Mouse (Mus musculus): Measurements from ENCODE around the gene Mpzl3. TPM values are rescaled to one million over a fixed set of nuclear protein-coding genes. Genes with fewer than 3 reads are reported as not detected.
A peak's percentile ranks its signal among the peaks of the same experiment; 100 is the strongest.

Mpzl3 gene
- polyA plus RNA-seq, 1 experiment from 2014 or later = 2.2 TPM

DNA sequence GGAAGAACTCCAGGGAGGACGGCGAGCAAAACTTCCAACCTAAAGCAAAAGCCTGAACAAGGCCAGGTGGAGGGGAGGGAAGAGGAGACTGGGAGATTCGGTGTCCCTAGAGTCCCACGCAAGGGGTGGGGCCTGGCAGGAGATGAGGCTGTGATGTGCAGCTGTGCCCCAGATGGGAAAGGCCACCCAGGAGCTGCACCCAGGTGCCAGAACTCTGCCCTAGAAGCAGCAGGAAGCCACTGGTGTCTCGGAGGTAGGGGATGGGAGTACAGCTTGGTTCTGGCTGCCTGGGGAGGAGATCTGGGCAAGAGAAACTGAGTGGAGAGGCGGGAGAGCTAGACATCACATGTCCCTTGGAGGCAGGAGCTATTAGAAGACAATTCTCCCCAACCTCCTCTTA lies 66.0 kb downstream of the Mpzl3 start:
- no peak for ATAC-seq (ENCODE audit: low read depth)
- H3K4me1 ChIP-seq (replicated peaks; ENCODE audit: control insufficient read depth, insufficient read depth, low read length) = peaks cover 6% of the 10 kb centered on the region; the same call in 1 of the 2 replicates

GRCm38 (mm10) chr9:45121769-45122168 lies 66.8 kb downstream of the Mpzl3 start:
- Histone ChIP-seq H3K36me3 (ENCODE audit: control insufficient read depth, insufficient read depth, low read length) (no peaks in the 10 kb centered on the region), H3K4me3 (ENCODE audit: low read length) (peak overlapping the region; percentile 18), H3K4me2 (ENCODE audit: low read depth, low read length) (peak overlapping the region; percentile 45), H3K27ac (ENCODE audit: low read length) (no peak overlapping the region), H3K9me3 (ENCODE audit: control insufficient read depth, low read length) (no peaks in the 10 kb centered on the region), H3K4me1 (replicated peaks; ENCODE audit: control insufficient read depth, insufficient read depth, low read length) (peaks cover 6% of the 10 kb centered on the region; the same call in 1 of the 2 replicates), H3K9ac (ENCODE audit: low read length) (no peak overlapping the region), H3K27me3 (ENCODE audit: control insufficient read depth, insufficient read depth, low read depth, low read length) (no peaks in the 10 kb centered on the region)
- 2% methylated on average over 10 of the region's 10 CpGs for WGBS
- ATAC-seq (ENCODE audit: low read depth) = peak; percentile 70

More for the DNA sequence above, 66.0 kb downstream of the Mpzl3 start:
- Histone ChIP-seq H3K9me3 (ENCODE audit: control insufficient read depth, low read length) (no peaks in the 10 kb centered on the region), H3K4me3 (ENCODE audit: low read length) (no peak overlapping the region), H3K27me3 (ENCODE audit: control insufficient read depth, insufficient read depth, low read depth, low read length) (no peaks in the 10 kb centered on the region), H3K27ac (ENCODE audit: low read length) (no peak overlapping the region), H3K36me3 (ENCODE audit: control insufficient read depth, insufficient read depth, low read length) (no peaks in the 10 kb centered on the region), H3K4me2 (ENCODE audit: low read depth, low read length) (no peak overlapping the region), H3K9ac (ENCODE audit: low read length) (no peak overlapping the region)
- 53% methylated on average over 6 of the region's 6 CpGs for WGBS

DNA sequence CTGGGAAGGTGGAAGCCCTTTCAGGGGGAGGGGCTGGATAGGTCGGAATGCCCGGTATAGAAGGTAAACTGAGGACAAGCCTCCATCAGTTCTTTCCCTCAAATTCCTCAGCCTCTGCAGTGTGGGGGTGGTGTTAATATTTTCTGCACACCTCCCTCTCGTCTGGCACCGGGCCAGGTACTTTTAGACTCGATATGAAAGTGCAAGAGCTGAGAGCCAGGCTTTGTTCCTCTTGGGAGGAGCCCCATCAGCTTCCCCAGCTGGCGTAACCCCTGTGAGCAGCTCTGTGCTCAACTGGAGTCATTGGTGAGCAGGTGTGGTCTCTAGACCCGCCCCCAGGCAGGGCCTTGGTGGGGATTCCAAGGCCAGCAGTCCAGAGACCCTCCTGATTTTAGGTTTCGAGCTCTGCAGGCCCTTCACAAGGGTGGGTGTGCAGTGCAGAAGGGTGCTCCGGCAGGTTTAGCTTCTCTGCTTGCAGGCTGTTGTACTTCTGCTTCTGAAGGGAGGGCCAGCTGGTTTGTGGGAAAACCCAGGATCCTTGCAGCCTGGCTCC lies 67.3 kb downstream of the Mpzl3 start:
- Histone ChIP-seq H3K9me3 (ENCODE audit: control insufficient read depth, low read length) (no peaks in the 10 kb centered on the region), H3K27ac (ENCODE audit: low read length) (peak overlapping the region; percentile 48), H3K4me1 (replicated peaks; ENCODE audit: control insufficient read depth, insufficient read depth, low read length) (peaks cover 6% of the 10 kb centered on the region; the same call in 1 of the 2 replicates), H3K36me3 (ENCODE audit: control insufficient read depth, insufficient read depth, low read length) (no peaks in the 10 kb centered on the region), H3K27me3 (ENCODE audit: control insufficient read depth, insufficient read depth, low read depth, low read length) (no peaks in the 10 kb centered on the region), H3K4me3 (ENCODE audit: low read length) (peak overlapping the region; percentile 18), H3K9ac (ENCODE audit: low read length) (no peak overlapping the region), H3K4me2 (ENCODE audit: low read depth, low read length) (peak overlapping the region; percentile 45)
- peak; percentile 81 for ATAC-seq (ENCODE audit: low read depth)
- WGBS = 21% methylated on average over 9 of the region's 9 CpGs

DNA sequence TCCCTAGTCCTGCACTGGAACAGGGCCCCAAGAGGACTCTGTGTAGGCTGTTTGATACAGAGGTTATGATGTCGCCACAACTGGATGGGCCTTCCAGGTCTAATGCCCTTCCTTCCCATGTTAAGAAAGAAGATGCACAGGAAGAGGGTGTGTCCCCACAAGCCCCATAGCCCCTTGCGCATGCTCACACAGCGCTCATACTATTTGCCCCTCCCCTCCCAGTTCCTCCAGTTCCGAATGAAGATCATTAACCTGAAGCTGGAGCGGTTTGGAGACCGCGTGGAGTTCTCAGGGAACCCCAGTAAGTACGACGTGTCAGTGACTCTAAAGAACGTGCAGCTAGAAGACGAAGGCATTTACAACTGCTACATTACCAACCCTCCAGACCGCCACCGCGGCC lies 70.2 kb downstream of the Mpzl3 start:
- H3K4me1 ChIP-seq (replicated peaks; ENCODE audit: control insufficient read depth, insufficient read depth, low read length) = no peaks in the 10 kb centered on the region; the same call in 1 of the 2 replicates
- no peaks in the 10 kb centered on the region for H3K27me3 ChIP-seq (ENCODE audit: control insufficient read depth, insufficient read depth, low read depth, low read length)
- WGBS = 86% methylated on average over 14 of the region's 14 CpGs
- no peak overlapping the region for H3K4me2 ChIP-seq (ENCODE audit: low read depth, low read length)
- no peak overlapping the region for H3K4me3 ChIP-seq (ENCODE audit: low read length)
- no peak for ATAC-seq (ENCODE audit: low read depth)
- H3K9me3 ChIP-seq (ENCODE audit: control insufficient read depth, low read length) = no peaks in the 10 kb centered on the region
- no peak overlapping the region for H3K9ac ChIP-seq (ENCODE audit: low read length)
- H3K36me3 ChIP-seq (ENCODE audit: control insufficient read depth, insufficient read depth, low read length) = no peaks in the 10 kb centered on the region
- H3K27ac ChIP-seq (ENCODE audit: low read length) = no peak overlapping the region

DNA sequence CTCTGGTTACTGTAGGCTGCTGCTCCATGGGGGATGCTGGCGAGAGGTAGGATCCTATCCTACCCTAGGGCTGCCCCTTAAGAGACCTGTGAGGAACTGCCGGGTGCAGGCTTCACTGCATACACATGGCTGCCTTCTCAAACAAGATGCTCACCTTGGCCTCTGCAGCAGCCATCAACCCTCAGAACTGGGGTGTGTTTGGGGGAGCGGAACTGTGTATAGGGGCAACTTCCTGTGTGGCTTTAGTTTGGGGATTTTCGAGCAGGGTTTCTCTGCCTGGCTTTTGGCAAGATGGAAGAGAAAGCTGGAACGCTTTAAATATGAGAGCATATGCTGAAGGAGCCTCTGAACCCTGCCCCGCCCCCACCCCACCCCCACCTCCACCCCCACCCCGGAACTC lies 72.0 kb downstream of the Mpzl3 start:
- Histone ChIP-seq H3K4me3 (ENCODE audit: low read length) (no peak overlapping the region), H3K9me3 (ENCODE audit: control insufficient read depth, low read length) (no peaks in the 10 kb centered on the region), H3K9ac (ENCODE audit: low read length) (no peak overlapping the region), H3K27ac (ENCODE audit: low read length) (no peak overlapping the region), H3K36me3 (ENCODE audit: control insufficient read depth, insufficient read depth, low read length) (no peaks in the 10 kb centered on the region), H3K4me2 (ENCODE audit: low read depth, low read length) (no peak overlapping the region), H3K27me3 (ENCODE audit: control insufficient read depth, insufficient read depth, low read depth, low read length) (no peaks in the 10 kb centered on the region), H3K4me1 (replicated peaks; ENCODE audit: control insufficient read depth, insufficient read depth, low read length) (no peaks in the 10 kb centered on the region; the same call in 1 of the 2 replicates)
- ATAC-seq (ENCODE audit: low read depth) = no peak
- 53% methylated on average over 7 of the region's 7 CpGs for WGBS

Other genes starting within 250 kb of the Mpzl3 start
- gene Kmt2a, start 173.9 kb upstream of the Mpzl3 start, polyA plus RNA-seq (2015; fragmentation: Nextera tagmentation; extraction: Ambion mirVana) = 8.1 and 11.7 TPM in 2 replicates
- 641 and 656 TPM in 2 replicates for gene Atp5l, start 134.4 kb upstream of the Mpzl3 start, polyA plus RNA-seq (2015; fragmentation: Nextera tagmentation; extraction: Ambion mirVana)
- gene Ube4a, start 89.6 kb upstream of the Mpzl3 start, polyA plus RNA-seq (2015; fragmentation: Nextera tagmentation; extraction: Ambion mirVana) = 26.3 and 28.3 TPM in 2 replicates
- gene Cd3g, start 74.8 kb upstream of the Mpzl3 start, polyA plus RNA-seq (2015; fragmentation: Nextera tagmentation; extraction: Ambion mirVana) = 6.2 and 16.7 TPM in 2 replicates
- gene Cd3d, start 73.4 kb upstream of the Mpzl3 start, polyA plus RNA-seq (2015; fragmentation: Nextera tagmentation; extraction: Ambion mirVana) = 2.4 and 6.5 TPM in 2 replicates
- gene Cd3e, start 45.6 kb upstream of the Mpzl3 start, polyA plus RNA-seq (2015; fragmentation: Nextera tagmentation; extraction: Ambion mirVana) = 5.5 and 9.4 TPM in 2 replicates
- 14.2 and 15.9 TPM in 2 replicates for gene Mpzl2, start 15.4 kb upstream of the Mpzl3 start, polyA plus RNA-seq (2015; fragmentation: Nextera tagmentation; extraction: Ambion mirVana)
- 0.45 and 0.60 TPM in 2 replicates for gene Jaml, start 24.0 kb downstream of the Mpzl3 start, polyA plus RNA-seq (2015; fragmentation: Nextera tagmentation; extraction: Ambion mirVana)
- gene Scn2b, start 62.6 kb downstream of the Mpzl3 start, polyA plus RNA-seq (2015; fragmentation: Nextera tagmentation; extraction: Ambion mirVana) = 2.7 and 3.0 TPM in 2 replicates
- gene Scn4b, start 83.2 kb downstream of the Mpzl3 start, polyA plus RNA-seq (2015; fragmentation: Nextera tagmentation; extraction: Ambion mirVana) = 0.89 and 1.2 TPM in 2 replicates
- gene BC049352, start 126.8 kb downstream of the Mpzl3 start, polyA plus RNA-seq (2015; fragmentation: Nextera tagmentation; extraction: Ambion mirVana) = 0.13 and 0.14 TPM in 2 replicates
- gene Tmprss4, start 148.9 kb downstream of the Mpzl3 start, polyA plus RNA-seq (2015; fragmentation: Nextera tagmentation; extraction: Ambion mirVana) = 2.5 and 2.8 TPM in 2 replicates
- 1.1 and 1.2 TPM in 2 replicates for gene Il10ra, start 214.0 kb downstream of the Mpzl3 start, polyA plus RNA-seq (2015; fragmentation: Nextera tagmentation; extraction: Ambion mirVana)